Mouse (Mus musculus): Measurements from ENCODE around the gene Tha1.
"Not testable (repeated sequence)": the region's sequence is repeated elsewhere in the genome, so short reads cannot be mapped to it uniquely, and the experiment has no call there.

Gene Tha1

DNA sequence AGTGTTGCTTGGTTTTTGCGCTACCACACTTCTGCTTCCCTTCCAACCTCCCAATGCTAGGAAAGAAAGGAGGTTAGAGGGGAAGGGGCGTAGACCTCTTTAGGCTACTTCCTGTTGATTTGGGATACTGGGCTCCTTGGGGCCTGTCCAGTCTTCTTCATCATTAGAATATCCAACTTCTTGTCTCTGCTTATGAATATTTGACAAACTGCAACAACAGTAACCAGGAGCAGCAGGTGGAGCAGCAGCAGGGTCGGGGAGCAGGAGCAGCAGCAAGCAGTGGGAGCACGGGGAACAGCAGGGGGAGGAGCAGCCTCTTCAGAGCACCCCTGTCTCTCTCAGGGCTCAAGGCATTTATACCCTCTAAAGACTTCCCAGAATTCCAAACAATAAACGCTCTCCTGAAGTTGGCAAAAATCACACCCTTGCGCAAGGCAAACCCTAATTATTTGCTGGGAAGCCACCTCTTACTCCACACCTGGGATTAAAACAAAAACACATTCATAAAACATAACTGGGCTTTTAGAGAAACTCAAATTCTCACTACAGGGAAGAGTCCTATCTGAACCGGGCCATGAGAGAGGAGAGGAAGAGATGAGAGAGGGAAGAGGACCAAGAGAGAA lies 25.6 kb downstream of the Tha1 start:
- DNase-seq, result no peak

DNA sequence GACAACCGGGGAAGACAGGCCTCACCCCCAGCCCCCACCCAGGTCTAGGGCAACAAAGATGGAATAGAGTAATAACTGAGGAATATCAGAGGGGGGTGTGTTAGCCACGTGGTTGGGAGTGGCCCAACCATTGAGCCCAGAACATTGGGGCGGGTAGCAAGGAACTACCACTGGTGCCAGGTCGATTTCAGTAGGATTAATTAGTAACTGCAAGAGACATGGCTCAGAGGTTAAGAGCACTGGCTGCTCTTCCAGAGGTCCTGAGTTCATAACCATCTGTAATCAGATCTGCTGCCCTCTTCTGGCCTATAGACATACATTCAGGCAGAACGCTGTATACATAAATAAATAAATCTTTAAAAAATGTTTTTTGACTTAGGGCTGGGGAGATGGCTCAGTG lies 26.6 kb downstream of the Tha1 start:
- peak in 1 of 2 experiments; percentile 40 for DNase-seq

DNA sequence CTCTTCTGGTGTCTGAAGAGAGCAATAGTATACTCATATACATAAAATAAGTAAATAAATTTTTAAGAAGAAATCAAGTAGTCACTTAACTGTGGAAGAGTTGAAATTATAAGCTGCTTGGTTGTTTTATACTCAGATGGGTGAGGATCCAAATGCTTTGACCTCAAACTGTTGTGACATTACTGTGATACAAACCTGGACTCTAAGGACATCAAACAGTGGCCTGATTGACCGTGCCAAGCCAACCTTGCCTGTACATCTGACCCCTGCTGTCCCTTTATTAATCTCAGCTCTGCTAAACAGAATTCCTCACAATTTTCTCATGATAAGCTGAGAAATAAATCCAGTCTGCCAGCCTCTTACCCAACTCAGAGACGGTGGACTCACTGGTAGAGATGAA lies 27.6 kb downstream of the Tha1 start:
- DNase-seq, result no peak

DNA sequence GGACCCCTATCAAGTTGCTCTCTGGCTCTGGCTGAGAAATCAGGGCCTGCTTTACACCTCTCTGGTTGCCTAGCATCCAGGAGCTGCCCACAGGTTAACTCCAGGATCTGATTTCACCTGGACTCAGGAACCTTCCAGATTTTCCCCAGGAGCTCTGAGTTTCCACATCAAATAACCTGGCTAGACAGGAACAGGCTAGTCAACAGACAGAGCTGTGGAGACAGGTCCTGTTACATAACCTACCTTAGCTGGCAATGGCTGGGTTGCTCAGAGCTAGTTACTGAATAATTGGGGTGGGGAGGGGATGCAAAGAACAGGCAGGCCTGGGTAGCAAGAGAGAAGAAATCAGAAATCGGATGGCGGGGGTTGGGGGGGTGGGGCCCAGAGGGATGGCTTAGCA lies 28.3 kb downstream of the Tha1 start:
- DNase-seq, result no peak

DNA sequence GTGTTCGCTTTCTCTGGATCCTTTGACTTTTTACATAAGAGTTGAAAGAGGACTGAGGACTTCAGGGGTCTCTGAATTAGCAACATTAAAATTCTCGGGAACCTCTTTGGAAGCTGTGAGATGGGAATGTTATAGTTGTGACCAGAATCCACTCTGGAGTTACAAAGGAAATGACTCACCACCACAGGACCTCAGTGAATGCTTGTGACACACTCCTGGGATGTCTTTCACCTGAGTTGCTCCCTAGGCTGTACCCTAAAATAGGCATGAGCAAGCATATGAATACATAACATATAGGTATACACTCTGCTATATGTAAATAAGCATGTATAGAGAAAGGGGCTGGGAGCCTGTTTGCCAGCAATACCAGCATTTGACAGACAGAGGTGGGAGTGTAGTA lies 29.8 kb downstream of the Tha1 start:
- no peak for DNase-seq

DNA sequence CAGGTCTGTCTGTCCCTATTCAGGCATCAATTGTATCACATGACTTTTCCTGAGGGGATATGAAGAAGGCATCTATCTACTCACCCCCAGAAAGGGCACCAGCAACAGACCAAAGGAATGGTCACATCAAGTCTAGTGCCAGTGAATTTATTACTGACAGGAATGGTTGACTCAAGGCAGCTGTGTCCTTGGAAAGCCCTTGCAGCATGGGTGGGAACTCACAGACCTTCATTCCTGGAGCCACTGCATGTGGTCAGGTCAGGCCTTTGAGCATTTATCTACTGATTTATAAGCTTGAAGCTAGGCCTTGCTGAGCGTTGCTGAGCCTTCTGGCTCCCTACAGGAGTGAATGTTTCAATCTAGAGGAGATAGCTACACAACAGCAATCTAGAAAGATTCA lies 32.4 kb downstream of the Tha1 start:
- DNase-seq, result no peak

DNA sequence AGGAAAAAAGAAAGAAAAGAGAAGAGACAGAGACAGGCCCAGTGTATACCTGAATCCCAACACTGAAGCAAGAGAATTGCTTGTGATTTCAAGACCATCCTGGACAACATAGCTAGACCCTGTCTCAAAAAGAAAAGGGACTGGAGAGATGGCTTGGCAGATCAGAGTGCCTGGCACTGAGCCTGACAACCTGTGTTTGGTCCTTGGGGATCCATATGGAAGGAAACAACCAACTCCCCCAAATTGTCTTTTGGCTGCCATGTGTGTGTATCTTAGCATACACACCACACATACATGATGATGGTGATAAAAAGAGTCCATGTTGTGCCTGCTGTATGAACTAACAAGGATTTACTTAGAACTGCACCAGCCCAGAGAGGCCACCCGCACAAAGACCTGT lies 34.3 kb downstream of the Tha1 start:
- DNase-seq, result no peak

DNA sequence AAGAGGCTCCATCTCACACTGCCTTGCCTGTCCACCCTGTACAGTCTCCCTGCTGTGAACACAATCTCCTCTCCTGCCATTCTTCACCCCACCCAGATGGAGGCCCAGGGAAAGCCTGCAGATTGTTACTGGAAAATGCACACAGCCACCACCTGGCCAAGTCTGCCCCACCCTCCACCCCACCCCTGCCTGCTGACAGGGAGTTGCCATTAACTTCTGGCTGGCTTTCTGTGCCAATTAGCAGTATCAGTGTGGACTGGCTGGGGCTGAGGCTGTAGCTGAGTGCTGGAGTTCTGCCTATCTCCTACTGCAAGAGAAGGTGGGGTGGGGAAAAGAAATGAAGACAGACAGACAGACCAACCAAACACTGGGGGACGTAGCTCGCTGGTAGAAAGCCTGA lies 34.7 kb downstream of the Tha1 start:
- DNase-seq, result no peak

DNA sequence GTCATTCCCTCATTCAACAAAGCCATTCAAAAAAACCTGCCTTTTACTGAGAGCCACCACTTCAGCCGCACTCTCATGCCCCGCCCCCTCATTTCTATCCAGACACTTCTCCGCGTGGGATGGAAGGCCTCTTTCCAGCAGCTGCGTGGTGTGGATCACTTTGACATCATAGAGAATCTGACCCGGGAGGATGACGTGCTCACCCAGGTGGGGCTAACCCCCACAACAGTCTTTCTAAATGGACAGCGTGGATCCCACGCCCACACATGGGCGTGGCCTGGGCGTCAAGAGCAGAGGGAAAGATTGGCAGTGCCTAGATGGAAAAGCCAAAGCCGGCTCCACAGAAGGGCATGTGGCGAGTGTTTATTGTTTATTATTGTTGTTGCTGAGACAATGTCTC lies 37.0 kb downstream of the Tha1 start:
- DNase-seq, result no peak

DNA sequence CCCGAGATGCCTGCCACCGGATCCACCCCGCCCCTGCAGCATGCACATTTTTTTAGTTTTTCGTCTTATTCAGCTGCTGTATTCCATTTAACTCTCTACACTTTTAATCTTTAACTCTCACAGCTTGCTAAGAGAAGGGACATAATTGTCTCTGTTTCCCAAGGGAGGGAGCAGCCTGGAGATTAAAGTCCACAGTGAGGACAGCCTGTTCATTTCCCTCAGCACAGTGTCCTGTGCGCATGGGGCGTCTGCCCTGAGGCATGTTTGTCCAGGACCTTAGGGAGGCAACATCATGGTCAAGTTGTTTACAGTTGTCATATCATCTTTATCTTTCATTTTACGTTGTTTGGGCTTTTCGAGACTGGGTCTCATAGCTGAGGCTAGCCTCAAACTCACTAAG lies 39.2 kb downstream of the Tha1 start:
- no peak for DNase-seq

DNA sequence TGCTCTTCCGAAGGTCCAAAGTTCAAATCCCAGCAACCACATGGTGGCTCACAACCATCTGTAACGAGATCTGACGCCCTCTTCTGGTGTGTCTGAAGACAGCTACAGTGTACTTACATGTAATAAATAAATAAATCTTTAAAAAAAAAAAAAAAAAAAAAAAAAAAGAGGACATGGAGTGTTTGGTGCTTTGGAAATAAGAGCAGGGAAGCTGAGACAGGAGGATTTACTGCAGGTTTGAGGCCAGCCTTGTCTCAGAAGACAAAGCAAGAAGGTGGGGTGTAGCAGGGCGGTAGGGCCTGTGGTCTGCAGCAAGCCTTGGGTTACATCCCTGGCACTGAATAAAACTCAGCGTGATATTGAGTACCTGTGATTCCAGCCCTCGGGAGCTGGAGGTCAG lies 39.8 kb downstream of the Tha1 start:
- DNase-seq, result not testable (repeated sequence)

DNA sequence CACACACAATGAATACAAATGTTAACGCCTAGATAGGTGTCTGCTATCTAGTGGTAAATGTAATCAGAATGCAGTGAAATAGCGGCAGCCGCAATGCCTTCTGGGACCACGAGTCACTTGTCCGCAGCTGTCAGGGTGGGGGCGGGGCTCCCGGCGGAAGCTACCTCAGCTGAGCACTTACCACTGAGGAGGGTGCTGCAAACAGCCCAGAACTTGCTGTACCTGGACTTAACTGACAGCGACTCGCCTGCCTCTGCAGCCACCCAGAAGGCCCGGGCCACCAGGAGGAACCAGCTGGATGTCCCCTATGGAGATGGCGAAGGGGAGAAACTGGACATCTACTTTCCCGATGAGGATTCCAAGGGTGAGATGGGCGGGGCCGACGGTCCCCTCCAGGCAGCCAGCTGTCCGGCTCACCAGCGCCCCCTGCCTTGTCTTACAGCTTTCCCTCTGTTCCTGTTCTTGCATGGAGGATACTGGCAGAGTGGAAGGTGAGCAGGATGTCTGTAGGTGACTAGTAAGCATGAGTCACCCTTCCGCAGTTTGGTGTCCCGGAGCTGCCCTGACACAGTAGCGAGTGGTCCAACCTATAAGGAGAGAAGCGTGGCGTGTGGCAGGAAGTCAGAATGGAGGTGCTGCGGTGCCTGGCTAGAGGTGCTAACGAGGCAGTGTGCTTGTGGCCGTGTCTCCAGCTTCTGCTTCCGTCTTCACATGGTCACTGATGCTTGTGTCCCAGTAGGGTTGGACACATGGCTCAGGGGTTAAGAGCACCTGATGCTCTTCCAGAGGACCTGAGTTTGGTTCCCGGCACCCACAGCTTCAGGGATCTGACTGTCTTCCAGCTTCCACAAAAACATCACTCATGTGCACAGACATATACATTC lies 41.0 kb downstream of the Tha1 start:
- DNase-seq, result peak; percentile 94 to 95

DNA sequence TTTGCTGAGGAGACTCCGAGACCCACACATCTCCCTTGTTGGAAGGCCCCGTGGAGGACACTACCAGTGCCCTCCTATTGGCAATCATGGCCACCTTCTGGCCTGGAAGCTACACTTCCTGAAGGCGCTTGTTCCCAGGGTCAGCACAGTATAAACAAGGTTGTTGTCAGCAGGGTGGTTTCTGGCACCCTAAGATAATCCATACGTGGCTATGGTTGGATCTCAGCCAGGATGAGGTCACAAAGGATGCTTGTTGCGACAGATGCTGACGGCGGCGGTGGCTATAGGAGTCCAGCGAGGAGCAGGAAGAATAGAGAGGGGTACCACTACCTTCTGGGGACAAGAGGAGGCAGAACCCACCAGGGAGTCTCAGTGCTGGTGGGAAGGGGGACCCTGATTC lies 42.9 kb downstream of the Tha1 start:
- DNase-seq, result no peak

DNA sequence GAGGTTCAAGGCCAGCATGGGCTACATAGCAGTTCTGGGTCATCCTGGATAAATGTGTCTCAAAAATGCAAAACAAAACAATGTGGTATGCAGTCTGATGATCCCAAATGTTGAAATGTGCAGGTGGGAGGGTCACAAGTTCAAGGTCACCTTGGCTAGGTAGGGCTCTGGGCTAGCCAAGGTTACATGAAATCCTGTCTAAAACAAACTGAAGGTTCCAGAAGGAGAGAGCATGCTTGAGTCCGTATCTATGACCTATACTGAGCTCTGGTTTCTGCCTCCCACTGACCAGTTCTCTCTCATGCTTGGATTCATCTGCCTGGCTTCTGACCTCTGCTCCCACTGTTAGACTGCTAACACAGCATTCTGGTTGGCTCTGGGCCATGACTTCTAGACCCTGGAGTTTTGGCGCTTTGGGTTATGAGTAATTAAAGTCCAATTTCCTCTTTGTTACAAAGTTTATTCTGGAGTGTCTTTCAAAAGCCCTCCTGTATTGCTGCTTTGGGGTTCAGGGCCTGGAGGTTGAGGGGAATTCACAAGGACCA lies 43.5 kb downstream of the Tha1 start:
- no peak for DNase-seq

DNA sequence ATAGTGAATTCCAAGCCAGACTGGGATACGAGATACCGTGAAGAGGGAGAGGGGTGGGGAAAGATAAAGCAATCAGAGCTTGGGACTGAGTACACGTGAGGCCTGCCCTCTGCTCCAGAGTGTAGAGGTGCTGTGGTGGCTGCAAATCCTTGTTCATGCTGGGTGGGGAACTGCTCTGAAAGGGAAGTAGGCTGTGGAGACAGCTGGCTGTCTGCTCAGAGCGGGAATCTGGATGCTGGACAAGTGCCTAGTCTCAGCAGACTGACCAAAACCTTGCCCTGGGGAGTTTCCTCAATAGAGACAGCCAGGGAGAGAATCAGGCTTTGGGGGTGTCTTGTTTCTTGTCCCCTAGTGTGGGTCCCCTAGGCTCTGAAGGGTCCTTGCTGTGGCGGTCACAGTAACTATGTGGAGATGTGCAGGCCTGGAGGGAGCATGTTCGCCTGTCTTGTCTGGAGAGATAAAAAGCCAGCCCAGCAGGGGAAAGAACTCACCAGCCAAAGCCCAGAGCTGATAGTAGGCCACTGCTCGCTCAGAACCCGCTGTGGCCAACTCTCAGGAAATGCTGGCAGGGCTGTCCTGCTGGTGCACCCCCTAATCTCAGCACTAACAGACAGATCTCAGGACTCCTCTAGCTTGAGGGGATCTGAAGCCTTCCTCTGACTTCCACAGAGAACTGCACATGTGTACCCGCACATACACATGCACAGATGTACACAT lies 44.2 kb downstream of the Tha1 start:
- no peak for DNase-seq

DNA sequence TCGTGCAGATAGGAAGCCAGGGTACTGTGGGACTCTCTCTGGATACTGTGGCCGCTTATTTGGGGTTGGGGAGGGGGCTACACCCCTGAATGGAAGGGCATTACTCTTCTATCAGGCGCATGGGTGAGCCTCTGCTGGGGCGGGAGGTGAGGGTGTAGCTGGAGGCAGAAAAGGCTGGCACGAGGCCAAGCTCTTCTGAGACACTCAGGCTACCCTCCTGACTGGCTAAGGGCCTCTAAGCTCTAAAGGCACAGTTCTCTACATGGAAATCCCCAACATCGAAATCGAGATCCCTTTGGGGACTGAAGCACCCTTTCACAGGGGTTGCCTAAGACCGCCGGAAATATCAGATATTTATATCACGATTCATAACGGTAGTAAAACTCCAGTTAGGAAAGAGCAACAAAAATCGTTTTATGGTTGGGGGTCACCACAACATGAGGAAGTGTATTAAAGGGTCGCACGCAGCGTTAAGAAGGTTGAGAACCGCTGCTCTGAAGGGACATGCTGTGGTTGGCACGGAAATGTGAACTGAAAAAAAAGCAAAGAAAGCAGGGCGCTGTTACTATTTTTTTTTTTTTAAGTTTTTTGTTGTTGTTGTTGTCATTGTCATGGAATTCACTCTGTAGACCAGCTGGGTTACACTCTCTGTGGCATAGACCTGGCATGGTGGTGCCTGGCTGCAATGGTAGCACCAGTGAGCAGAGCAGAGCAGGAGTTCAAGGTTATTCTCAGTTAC lies 45.0 kb downstream of the Tha1 start:
- peak; percentile 82 for DNase-seq

DNA sequence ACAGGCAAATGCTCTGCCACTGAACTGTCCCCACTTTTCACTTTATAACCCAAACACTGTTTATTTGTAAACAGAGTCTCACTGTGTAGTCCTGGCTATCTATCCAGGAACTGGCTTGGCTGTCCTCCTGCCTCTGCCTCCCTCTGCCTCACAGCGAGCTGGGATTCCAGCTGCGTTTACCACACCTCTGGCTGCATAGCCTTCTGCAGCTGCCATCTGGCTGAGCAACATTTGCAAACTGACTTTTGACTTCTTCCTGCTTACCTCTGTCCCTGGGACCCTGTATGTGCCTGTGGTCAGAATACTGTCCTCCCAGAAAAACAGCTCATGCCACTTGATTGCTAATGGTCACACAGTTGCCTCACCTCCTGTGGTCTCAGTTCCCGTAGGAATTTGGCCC lies 45.9 kb downstream of the Tha1 start:
- no peak for DNase-seq

DNA sequence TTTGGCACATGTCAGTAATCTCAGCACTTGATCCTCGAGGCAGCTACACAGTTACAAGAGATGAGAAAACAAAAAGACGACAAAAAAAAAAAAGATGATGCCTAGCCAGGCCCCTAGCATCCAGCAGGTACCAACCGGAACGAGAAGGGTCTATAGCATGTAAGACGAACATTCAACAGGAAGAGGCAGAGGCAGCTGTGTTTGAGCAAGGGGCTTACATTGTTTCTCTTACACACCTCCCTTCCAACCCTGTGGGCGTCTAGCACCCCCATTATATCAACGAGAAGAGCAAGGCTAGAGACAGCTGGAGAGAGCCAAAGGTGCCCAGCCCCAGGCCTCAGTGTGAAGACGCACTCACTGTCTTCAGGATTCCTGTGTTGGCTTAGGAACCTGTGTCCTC lies 46.4 kb downstream of the Tha1 start:
- DNase-seq, result no peak

DNA sequence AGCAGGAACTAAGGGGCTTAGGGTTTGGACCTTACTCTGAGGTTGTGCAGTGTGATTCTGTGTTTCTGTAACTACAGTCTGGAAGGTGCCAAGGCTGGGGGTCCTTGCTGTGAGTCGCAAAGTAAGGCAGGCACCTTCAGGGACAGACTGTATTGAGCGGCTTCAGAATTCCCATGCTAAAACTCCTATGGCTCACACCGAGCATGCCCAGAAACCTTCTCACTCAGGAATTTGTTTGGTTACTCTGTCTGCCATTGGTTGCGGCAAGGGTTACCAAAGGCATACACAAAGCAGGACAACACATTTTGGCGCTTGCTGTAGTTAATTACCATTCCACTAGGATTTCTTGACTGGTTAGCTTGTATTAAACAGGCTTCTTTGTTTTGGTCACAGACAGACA lies 47.1 kb downstream of the Tha1 start:
- DNase-seq, result no peak

DNA sequence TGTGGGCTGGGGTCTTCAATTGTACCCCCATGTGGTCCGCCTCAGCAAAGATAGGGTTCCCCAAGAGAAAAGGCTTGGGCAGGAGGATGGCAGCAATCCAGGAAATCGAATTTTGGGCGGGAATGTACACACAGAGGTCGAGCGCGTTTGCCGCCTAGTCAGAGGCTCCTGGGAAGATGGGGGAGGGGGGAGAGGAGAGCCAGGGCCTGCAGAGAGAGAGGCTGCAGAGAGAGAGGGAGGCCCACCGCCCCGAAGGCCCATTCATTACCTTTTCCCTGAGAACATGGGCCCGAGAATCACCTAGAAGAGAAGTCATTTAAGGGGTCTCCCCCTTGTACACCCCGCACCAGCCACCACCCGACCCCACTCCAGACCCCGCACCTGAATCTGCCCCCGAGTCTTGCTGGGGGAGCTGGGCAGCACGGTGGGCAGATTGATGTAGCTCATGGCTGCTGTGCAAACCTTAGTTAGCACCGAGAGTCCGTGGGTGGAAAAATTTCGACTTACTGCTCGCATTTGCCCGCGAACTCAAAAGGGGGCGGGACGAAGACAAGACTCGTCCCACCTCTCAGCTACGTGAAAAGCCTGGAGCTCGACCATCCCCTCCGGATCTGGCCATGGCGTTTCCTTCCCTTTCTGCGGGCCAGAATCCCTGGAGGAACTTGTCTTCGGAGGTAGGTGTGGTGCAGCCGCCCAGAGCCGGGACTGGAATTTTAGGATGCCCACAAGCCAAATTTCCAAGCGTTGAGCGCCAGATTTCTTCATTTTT lies 47.8 kb downstream of the Tha1 start, which contains the start of the genes Afmid and Tk1:
Gene Afmid (plus strand): TSS at position 592 of the 769 bp plus-strand sequence.
Gene Tk1 (minus strand): TSS at position 760 of the 769 bp plus-strand sequence.
- peak; percentile 33 to 36 for DNase-seq

DNA sequence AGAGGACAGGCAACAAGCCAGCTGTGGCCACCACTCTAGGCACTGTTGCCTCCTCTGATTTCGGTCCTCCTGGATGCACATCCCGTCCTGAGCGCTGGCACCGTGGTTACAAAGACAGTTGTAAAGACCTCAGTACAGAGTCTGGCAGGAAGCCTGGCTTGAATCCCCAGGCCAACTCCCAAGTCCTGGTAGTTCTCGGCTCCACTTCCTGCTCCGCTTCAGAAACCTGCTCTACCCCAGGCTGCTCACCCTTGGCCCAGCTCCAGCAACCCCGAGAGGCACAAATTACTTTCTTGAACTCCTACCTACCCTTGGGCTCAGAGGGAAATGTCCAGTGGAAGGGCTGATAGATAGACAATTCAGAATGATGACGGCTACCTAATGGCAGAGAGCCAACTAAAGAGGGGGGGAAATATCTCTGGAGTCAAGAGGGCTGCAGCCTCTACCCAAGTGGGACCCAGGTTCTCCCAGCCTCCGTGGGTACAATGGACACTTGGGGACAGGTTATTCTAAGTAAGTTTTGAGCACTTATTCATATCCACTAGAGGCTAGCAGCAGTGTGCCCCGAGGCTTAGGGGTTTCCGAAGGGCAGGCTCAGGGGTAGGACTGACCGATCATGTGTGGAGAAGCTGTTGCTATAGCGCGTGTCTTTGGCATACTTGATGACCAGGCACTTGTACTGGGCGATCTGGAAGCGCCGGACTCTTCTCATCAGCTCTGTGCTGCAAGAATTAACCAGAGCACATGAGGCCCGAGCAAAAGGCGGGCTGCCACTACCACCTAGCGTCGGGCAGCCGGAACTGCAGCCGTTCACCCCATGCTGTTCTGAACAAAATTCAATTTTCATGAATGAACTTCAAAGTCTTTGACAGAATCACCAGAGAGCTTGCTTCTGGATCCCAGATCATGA lies 49.0 kb downstream of the Tha1 start:
- peak; percentile 85 to 86 for DNase-seq
